Mouse (Mus musculus): Measurements from ENCODE around the gene Cmip. TPM values are rescaled to one million over a fixed set of nuclear protein-coding genes. Genes with fewer than 3 reads are reported as not detected.

The Cmip gene
- total RNA-seq, 2 experiments from 2014 or later, result 358 to 375 TPM

GRCm38 (mm10) chr8:117465250-117465649, 208.4 kb downstream of the Cmip start:
- DNase-seq (ENCODE audit: low spot score in 2 of 2), result peak; percentile 79 to 87
- intact Hi-C loops (cut with DNase I), result loop anchor here (2.0 to 5.0 kb wide), 2 partner anchors 78 to 240 kb away; no protein-coding TSS in a partner anchor

GRCm38 (mm10) chr8:117467466-117467865, 210.6 kb downstream of the Cmip start:
- intact Hi-C loops (cut with DNase I), result loop anchor here (5.0 kb wide), 1 partner anchor 80 kb away; no protein-coding TSS in a partner anchor
- DNase-seq (ENCODE audit: low spot score in 2 of 2), result no peak

- DNase-seq (ENCODE audit: low spot score in 2 of 2), result no peak
- intact Hi-C loops (cut with DNase I), result loop anchor here (5.0 to 10.0 kb wide), 2 partner anchors 82 to 525 kb away; partner anchors contain the start of gene Atmin
These were observed 212.8 kb downstream of the Cmip start for GRCm38 (mm10) chr8:117469431-117470341.

- peak; percentile 90 to 92 for DNase-seq (ENCODE audit: low spot score in 2 of 2)
- intact Hi-C loops (cut with DNase I), result loop anchor here (10.0 kb wide), 1 partner anchor 526 kb away; the partner anchor contains the start of gene Atmin
These were observed 213.5 kb downstream of the Cmip start for GRCm38 (mm10) chr8:117470342-117470781.

GRCm38 (mm10) chr8:117471174-117471573, 214.3 kb downstream of the Cmip start:
- DNase-seq (ENCODE audit: low spot score in 2 of 2), result peak; percentile 80 to 85
- intact Hi-C loops (cut with DNase I), result loop anchor here (10.0 kb wide), 1 partner anchor 526 kb away; the partner anchor contains the start of gene Atmin

- intact Hi-C loops (cut with DNase I), result loop anchor here (10.0 kb wide), 1 partner anchor 527 kb away; the partner anchor contains the start of gene Atmin
- no peak for DNase-seq (ENCODE audit: low spot score in 2 of 2)
These were observed 214.8 kb downstream of the Cmip start for GRCm38 (mm10) chr8:117471655-117472054.

GRCm38 (mm10) chr8:117472332-117472731, 215.5 kb downstream of the Cmip start:
- intact Hi-C loops (cut with DNase I), result loop anchor here (10.0 kb wide), 1 partner anchor 528 kb away; the partner anchor contains the start of gene Atmin
- no peak for DNase-seq (ENCODE audit: low spot score in 2 of 2)

GRCm38 (mm10) chr8:117474944-117475343, 218.1 kb downstream of the Cmip start:
- peak; percentile 91 to 95 for DNase-seq (ENCODE audit: low spot score in 2 of 2)
- intact Hi-C loops (cut with DNase I), result loop anchor here (5.0 to 10.0 kb wide), 3 partner anchors 92 to 530 kb away; partner anchors contain the start of gene Atmin

GRCm38 (mm10) chr8:117475819-117476218, 219.0 kb downstream of the Cmip start:
- intact Hi-C loops (cut with DNase I), result loop anchor here (5.0 to 10.0 kb wide), 3 partner anchors 91 to 531 kb away; partner anchors contain the start of gene Atmin
- DNase-seq (ENCODE audit: low spot score in 2 of 2), result no peak

GRCm38 (mm10) chr8:117478082-117478481, 221.2 kb downstream of the Cmip start:
- intact Hi-C loops (cut with DNase I), result loop anchor here (5.0 to 10.0 kb wide), 3 partner anchors 89 to 533 kb away; partner anchors contain the start of gene Atmin
- no peak for DNase-seq (ENCODE audit: low spot score in 2 of 2)

- DNase-seq (ENCODE audit: low spot score in 2 of 2), result no peak
- intact Hi-C loops (cut with DNase I), result loop anchor here (5.0 to 10.0 kb wide), 3 partner anchors 87 to 535 kb away; partner anchors contain the start of gene Atmin
These were observed 223.1 kb downstream of the Cmip start for GRCm38 (mm10) chr8:117479996-117480395.

- intact Hi-C loops (cut with DNase I), result no loop called here
- no peak for DNase-seq (ENCODE audit: low spot score in 2 of 2)
These were observed 223.7 kb downstream of the Cmip start for GRCm38 (mm10) chr8:117480516-117480915.

- intact Hi-C loops (cut with DNase I), result no loop called here
- DNase-seq (ENCODE audit: low spot score in 2 of 2), result no peak
These were observed 225.0 kb downstream of the Cmip start for GRCm38 (mm10) chr8:117481830-117482229.

- no peak for DNase-seq (ENCODE audit: low spot score in 2 of 2)
- intact Hi-C loops (cut with DNase I), result no loop called here
These were observed 227.9 kb downstream of the Cmip start for GRCm38 (mm10) chr8:117484731-117485130.

GRCm38 (mm10) chr8:117485316-117485715, 228.5 kb downstream of the Cmip start:
- intact Hi-C loops (cut with DNase I), result no loop called here
- no peak for DNase-seq (ENCODE audit: low spot score in 2 of 2)

- DNase-seq (ENCODE audit: low spot score in 2 of 2), result no peak
- intact Hi-C loops (cut with DNase I), result no loop called here
These were observed 231.6 kb downstream of the Cmip start for GRCm38 (mm10) chr8:117488246-117489005.

- intact Hi-C loops (cut with DNase I), result no loop called here
- DNase-seq (ENCODE audit: low spot score in 2 of 2), result no peak
These were observed 236.7 kb downstream of the Cmip start for GRCm38 (mm10) chr8:117493543-117493942.

GRCm38 (mm10) chr8:117494874-117495273, 238.0 kb downstream of the Cmip start:
- intact Hi-C loops (cut with DNase I), result loop anchor here (5.0 kb wide), 1 partner anchor 57 kb away; no protein-coding TSS in a partner anchor

More at GRCm38 (mm10) chr8:117494874-117495273, 238.0 kb downstream of the Cmip start:
- no peak for DNase-seq (ENCODE audit: low spot score in 2 of 2)

Measured in left cerebral cortex, postnatal 14 days (tissue).